Mouse (Mus musculus) forebrain, postnatal 0 days (tissue): ENCODE results near the gene Cmah. TPM values are rescaled to one million over a fixed set of nuclear protein-coding genes. Genes with fewer than 3 reads are reported as not detected.

ENCODE experiments used
- ATAC-seq: fragments of 200-750 bp; cut with Nextera tagmentation; 2 replicates; pipeline ENCODE4 v1.8.0; 2017; ENCODE audit warnings: mild to moderate bottlenecking, moderate library complexity
- DNase-seq: peaks from one replicate; pipeline ENCODE4 v3.0.0-alpha.2; 2015
- H3K27ac ChIP-seq: fragments of 300-500 bp; sonication (generic); 2 replicates; pipeline ENCODE4 v1.5.1; 2014; ENCODE audit warnings: low read depth, mild to moderate bottlenecking, antibody characterized with exemption, low read length, moderate library complexity, mixed read lengths
- H3K27me3 ChIP-seq: fragments of 300-500 bp; sonication (generic); 2 replicates; pipeline ENCODE4 v1.6.1; 2014; ENCODE audit warnings: mild to moderate bottlenecking, low read length, mixed read lengths; ENCODE audit not compliant: insufficient read depth
- H3K36me3 ChIP-seq: fragments of 300-500 bp; sonication (generic); 2 replicates; pipeline ENCODE4 v1.6.1; 2014; ENCODE audit warnings: mild to moderate bottlenecking, moderate library complexity; ENCODE audit not compliant: insufficient read depth
- H3K4me1 ChIP-seq: fragments of 300-500 bp; sonication (generic); 2 replicates; pipeline ENCODE4 v1.6.1; 2014; ENCODE audit warnings: antibody characterized with exemption; ENCODE audit not compliant: insufficient read depth
- H3K4me2 ChIP-seq: fragments of 300-500 bp; sonication (generic); 2 replicates; pipeline ENCODE4 v1.6.1; 2014; ENCODE audit warnings: low read depth, mild to moderate bottlenecking, moderate library complexity
- H3K4me3 ChIP-seq: fragments of 300-500 bp; sonication (generic); 2 replicates; pipeline ENCODE4 v1.5.1; 2014; ENCODE audit warnings: low read depth, low read length, mixed read lengths
- H3K9ac ChIP-seq: fragments of 300-500 bp; sonication (generic); 2 replicates; pipeline ENCODE4 v1.6.1; 2014; ENCODE audit warnings: mild to moderate bottlenecking
- H3K9me3 ChIP-seq: fragments of 300-500 bp; sonication (generic); 2 replicates; pipeline ENCODE4 v1.6.1; 2016; ENCODE audit warnings: low read length
- CTCF ChIP-seq: sonication (generic); IDR thresholded peaks from 2 replicates; pipeline ENCODE4 v1.5.1; 2016; ENCODE audit warnings: antibody characterized with exemption, control low read depth, low read depth
- WGBS: fragments of 180-500 bp; shearing (Covaris S2); extraction: QIAGEN DNeasy Blood & Tissue Kit; methylation state at CpG from one replicate; pipeline ENCODE4 v1.1.7; 2014; 5-methylcytosine and 5-hydroxymethylcytosine counted together
- polyA plus RNA-seq: library from polyadenylated mRNA; unstranded; fragments of >200 nt; fragmentation: Nextera tagmentation; extraction: Ambion mirVana; gene quantifications from 2 replicates; pipeline ENCODE4 v1.2.1, GENCODE M21; 2015
- total RNA-seq: library from RNA; depleted of rRNA; stranded (reverse); fragments of >200 nt; gene quantifications from 2 replicates; pipeline ENCODE4 v1.2.3, GENCODE M21; 2014

Gene Cmah
- total and polyA plus RNA-seq, 2 experiments from 2014 or later: 0.08 TPM; not detected in 1

- Histone ChIP-seq H3K27ac (no peak overlapping the region), H3K9ac (no peak overlapping the region), H3K4me1 (no peaks in the 10 kb centered on the region), H3K9me3 (no peaks in the 10 kb centered on the region), H3K27me3 (no peaks in the 10 kb centered on the region), H3K4me2 (no peak overlapping the region), H3K36me3 (no peaks in the 10 kb centered on the region), H3K4me3 (no peak overlapping the region)
- ATAC-seq: no peak
- TF ChIP-seq CTCF: no peak
- WGBS: 84% methylated on average over 7 of the region's 7 CpGs
- no peak for DNase-seq
These were observed 48.4 kb downstream of the Cmah start for GRCm38 (mm10) chr13:24375320-24376203.

GRCm38 (mm10) chr13:24380713-24381112 is 53.5 kb downstream of the Cmah start:
- no peak overlapping the region for H3K9ac ChIP-seq
- DNase-seq (no peak), ATAC-seq (no peak)
- H3K27ac ChIP-seq: no peak overlapping the region
- no peaks in the 10 kb centered on the region for H3K36me3 ChIP-seq
- no peak for TF ChIP-seq CTCF
- WGBS: 89% methylated on average over 6 of the region's 6 CpGs
- no peaks in the 10 kb centered on the region for H3K27me3 ChIP-seq
- no peak overlapping the region for H3K4me2 ChIP-seq
- no peaks in the 10 kb centered on the region for H3K9me3 ChIP-seq
- H3K4me1 ChIP-seq: no peaks in the 10 kb centered on the region
- no peak overlapping the region for H3K4me3 ChIP-seq

- ATAC-seq: no peak; the same call in 1 of the 2 replicates
- no peak for TF ChIP-seq CTCF
- Histone ChIP-seq H3K36me3 (no peaks in the 10 kb centered on the region), H3K4me1 (no peaks in the 10 kb centered on the region), H3K9ac (no peak overlapping the region), H3K9me3 (no peaks in the 10 kb centered on the region), H3K27ac (no peak overlapping the region), H3K4me2 (no peak overlapping the region), H3K4me3 (no peak overlapping the region), H3K27me3 (no peaks in the 10 kb centered on the region)
- no peak for DNase-seq
- 20% methylated on average over 3 of the region's 3 CpGs for WGBS
These were observed 56.7 kb downstream of the Cmah start for GRCm38 (mm10) chr13:24383885-24384284.

- H3K27me3 ChIP-seq: no peaks in the 10 kb centered on the region
- no peak for ATAC-seq
- H3K4me1 ChIP-seq: no peaks in the 10 kb centered on the region
- no peak overlapping the region for H3K27ac ChIP-seq
- H3K4me2 ChIP-seq: no peak overlapping the region
- WGBS: 92% methylated on average over 5 of the region's 5 CpGs
- no peak for TF ChIP-seq CTCF
- no peak overlapping the region for H3K4me3 ChIP-seq
- no peak overlapping the region for H3K9ac ChIP-seq
- H3K9me3 ChIP-seq: no peaks in the 10 kb centered on the region
- no peaks in the 10 kb centered on the region for H3K36me3 ChIP-seq
- no peak for DNase-seq
These were observed 64.7 kb downstream of the Cmah start for GRCm38 (mm10) chr13:24391892-24392291.

- no peaks in the 10 kb centered on the region for H3K36me3 ChIP-seq
- H3K27me3 ChIP-seq: no peaks in the 10 kb centered on the region
- H3K9me3 ChIP-seq: no peaks in the 10 kb centered on the region
- DNase-seq (no peak), ATAC-seq (no peak)
- WGBS: 47% methylated on average over 4 of the region's 4 CpGs
- H3K4me3 ChIP-seq: no peak overlapping the region
- no peaks in the 10 kb centered on the region for H3K4me1 ChIP-seq
- no peak for TF ChIP-seq CTCF
- no peak overlapping the region for H3K27ac ChIP-seq
- H3K4me2 ChIP-seq: no peak overlapping the region
- H3K9ac ChIP-seq: no peak overlapping the region
These were observed 65.5 kb downstream of the Cmah start for GRCm38 (mm10) chr13:24392655-24393054.

GRCm38 (mm10) chr13:24393055-24393454 is 65.9 kb downstream of the Cmah start:
- Histone ChIP-seq H3K27me3 (no peaks in the 10 kb centered on the region), H3K4me2 (no peak overlapping the region), H3K9me3 (no peaks in the 10 kb centered on the region), H3K4me1 (no peaks in the 10 kb centered on the region), H3K4me3 (no peak overlapping the region), H3K36me3 (no peaks in the 10 kb centered on the region), H3K9ac (no peak overlapping the region), H3K27ac (no peak overlapping the region)
- ATAC-seq (no peak), DNase-seq (peak; percentile 27)
- no peak for TF ChIP-seq CTCF
- WGBS: 29% methylated on average over 4 of the region's 4 CpGs

- Histone ChIP-seq H3K9me3 (no peaks in the 10 kb centered on the region), H3K4me2 (no peak overlapping the region), H3K4me3 (no peak overlapping the region), H3K36me3 (no peaks in the 10 kb centered on the region), H3K27me3 (no peaks in the 10 kb centered on the region), H3K9ac (no peak overlapping the region), H3K27ac (no peak overlapping the region), H3K4me1 (no peaks in the 10 kb centered on the region)
- WGBS: 94% methylated on average over 4 of the region's 4 CpGs
- TF ChIP-seq CTCF: no peak
- no peak for ATAC-seq
- DNase-seq: no peak
These were observed 68.6 kb downstream of the Cmah start for GRCm38 (mm10) chr13:24395815-24396214.
